Mouse (Mus musculus) lung, postnatal 0 days (tissue): Measurements from ENCODE around the gene Cebpz.

Experiments used
- CTCF ChIP-seq: IDR thresholded peaks from 2 replicates; pipeline ENCODE4 v1.5.1; 2016; ENCODE audit warnings: antibody characterized with exemption, mild to moderate bottlenecking
- EP300 ChIP-seq: IDR thresholded peaks from 2 replicates; pipeline ENCODE4 v1.6.1; 2016; ENCODE audit warnings: antibody characterized with exemption, mild to moderate bottlenecking, control low read depth

- no peak for TF ChIP-seq CTCF
- no peak for TF ChIP-seq EP300
These were observed 55.0 kb downstream of the Cebpz start for GRCm38 (mm10) chr17:78881878-78882304.
